Mouse (Mus musculus) ovary, postnatal 14 days (tissue): ENCODE measurements around the gene Sntn.

Experiments
- DNase-seq: peaks from one replicate; pipeline ENCODE4 v3.0.0; 2022; ENCODE audit warnings: low spot score

Gene Sntn

GRCm38 (mm10) chr14:13670576-13670975, at the start of gene Sntn:
Sntn (plus strand) TSS chr14:13670876.
- DNase-seq, result no peak

DNA sequence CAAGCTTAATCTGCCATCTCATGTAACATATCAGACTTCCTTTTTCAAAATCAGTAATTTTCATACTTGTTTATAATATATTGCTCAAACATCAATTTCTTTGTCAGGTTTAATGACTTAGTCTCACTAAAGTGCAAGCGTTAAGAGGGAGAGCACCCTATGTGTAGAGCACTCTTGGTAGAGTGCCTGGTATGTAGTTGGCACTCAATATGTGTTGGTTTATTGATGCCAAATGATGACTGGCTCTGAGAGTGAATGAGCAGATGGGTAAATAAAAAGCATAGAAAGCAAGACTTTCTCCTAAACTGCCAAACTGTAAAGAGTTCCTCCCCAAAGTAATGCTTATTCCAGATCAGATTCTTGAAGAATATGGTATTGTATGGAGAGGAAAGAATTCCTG, 20.8 kb upstream of the Sntn start:
- DNase-seq, result no peak

- no peak for DNase-seq
Observed at GRCm38 (mm10) chr14:13651039-13651438, 19.6 kb upstream of the Sntn start.

GRCm38 (mm10) chr14:13651541-13652298, 19.0 kb upstream of the Sntn start:
- DNase-seq, result no peak

- DNase-seq, result no peak
Observed at GRCm38 (mm10) chr14:13686716-13687115, 16.0 kb downstream of the Sntn start.

DNA sequence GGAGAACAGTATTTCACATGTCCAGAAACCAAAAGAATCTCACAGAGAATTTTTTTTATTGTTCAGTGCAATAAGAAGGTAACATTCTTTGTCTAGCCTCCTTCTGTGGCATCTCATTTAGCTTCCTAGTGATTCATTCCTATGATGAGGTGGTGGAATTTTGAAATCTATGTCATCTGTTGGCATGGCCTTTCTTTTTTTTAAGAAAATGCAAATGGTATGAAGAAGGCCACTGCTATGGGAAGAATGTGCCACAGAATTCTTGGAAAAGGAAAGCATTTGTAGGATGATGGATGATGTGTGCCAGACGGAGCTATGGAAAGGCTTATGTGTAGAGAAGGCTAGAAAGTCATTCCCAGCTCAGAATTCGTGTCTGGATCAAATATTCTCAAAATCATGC, 19.8 kb downstream of the Sntn start:
- DNase-seq, result no peak

- DNase-seq, result no peak
Observed at GRCm38 (mm10) chr14:13732263-13732662, 61.6 kb downstream of the Sntn start.
